Mouse (Mus musculus) neural tube, embryonic 11.5 days (tissue): ENCODE results near the gene A630095N17Rik. TPM values are rescaled to one million over a fixed set of nuclear protein-coding genes. Genes with fewer than 3 reads are reported as not detected.

ENCODE experiments used
- ATAC-seq: fragments of 200-750 bp; cut with Nextera tagmentation; 2 replicates; pipeline ENCODE4 v1.8.0; 2017; ENCODE audit warnings: moderate number of reproducible peaks, mild to moderate bottlenecking, moderate TSS enrichment, moderate library complexity; ENCODE audit not compliant: insufficient read depth, low FRiP score, low TSS enrichment
- DNase-seq: peaks from one replicate; pipeline ENCODE4 v3.0.0-alpha.2; 2015; ENCODE audit warnings: low spot score
- H3K27ac ChIP-seq: fragments of 300-500 bp; sonication (generic); 2 replicates; pipeline ENCODE4 v1.5.1; 2014; ENCODE audit warnings: low read depth, mild to moderate bottlenecking, low read length
- H3K27me3 ChIP-seq: fragments of 300-500 bp; sonication (generic); 2 replicates; pipeline ENCODE4 v1.6.1; 2014; ENCODE audit warnings: mild to moderate bottlenecking, low read length, mixed read lengths; ENCODE audit not compliant: control insufficient read depth, insufficient read depth
- H3K36me3 ChIP-seq: fragments of 300-500 bp; sonication (generic); 2 replicates; pipeline ENCODE4 v1.6.1; 2014; ENCODE audit warnings: mild to moderate bottlenecking, low read length, moderate library complexity, mixed read lengths; ENCODE audit not compliant: control insufficient read depth, insufficient read depth
- H3K4me1 ChIP-seq: fragments of 300-500 bp; sonication (generic); 2 replicates; pipeline ENCODE4 v1.6.1; 2014; ENCODE audit warnings: low read length, mixed read lengths; ENCODE audit not compliant: control insufficient read depth, insufficient read depth
- H3K4me2 ChIP-seq: fragments of 300-500 bp; sonication (generic); 2 replicates; pipeline ENCODE4 v1.6.1; 2014; ENCODE audit warnings: low read depth, mild to moderate bottlenecking, moderate library complexity
- H3K4me3 ChIP-seq: fragments of 300-500 bp; sonication (generic); 2 replicates; pipeline ENCODE4 v1.5.1; 2014; ENCODE audit warnings: low read depth, low read length
- H3K9ac ChIP-seq: fragments of 300-500 bp; sonication (generic); 2 replicates; pipeline ENCODE4 v1.6.1; 2014; ENCODE audit warnings: mild to moderate bottlenecking, low read length
- H3K9me3 ChIP-seq: fragments of 300-500 bp; sonication (generic); 2 replicates; pipeline ENCODE4 v1.6.1; 2016; ENCODE audit warnings: low read length; ENCODE audit not compliant: control insufficient read depth
- WGBS: fragments of 180-500 bp; shearing (Covaris S2); extraction: QIAGEN DNeasy Blood & Tissue Kit; methylation state at CpG from one replicate; pipeline ENCODE4 v1.1.7; 2014; 5-methylcytosine and 5-hydroxymethylcytosine counted together
- polyA plus RNA-seq: library from polyadenylated mRNA; unstranded; fragments of >200 nt; fragmentation: Nextera tagmentation; extraction: Ambion mirVana; gene quantifications from 2 replicates; pipeline ENCODE4 v1.2.1, GENCODE M21; 2014

The A630095N17Rik gene
- polyA plus RNA-seq, 1 experiment from 2014 or later = not detected

- Histone ChIP-seq H3K4me3 (no peak overlapping the region), H3K27ac (no peak overlapping the region), H3K27me3 (peaks cover 5% of the 10 kb centered on the region), H3K36me3 (peaks cover 10% of the 10 kb centered on the region), H3K9me3 (no peaks in the 10 kb centered on the region), H3K4me1 (peaks cover 14% of the 10 kb centered on the region), H3K4me2 (no peak overlapping the region), H3K9ac (no peak overlapping the region)
- DNase-seq (no peak), ATAC-seq (no peak)
- WGBS = 87% methylated on average over 4 of the region's 4 CpGs
Observed at GRCm38 (mm10) chr1:75212542-75212941, 19.4 kb downstream of the A630095N17Rik start.

- peaks cover 10% of the 10 kb centered on the region for H3K36me3 ChIP-seq
- peak overlapping the region; percentile 93 for H3K9ac ChIP-seq
- H3K9me3 ChIP-seq = no peaks in the 10 kb centered on the region
- H3K27me3 ChIP-seq = no peaks in the 10 kb centered on the region
- H3K4me2 ChIP-seq = peak overlapping the region; percentile 92
- 15% methylated on average over 17 of the region's 17 CpGs for WGBS
- H3K4me3 ChIP-seq = peak overlapping the region; percentile 95
- DNase-seq (no peak), ATAC-seq (no peak)
- H3K27ac ChIP-seq = no peak overlapping the region
- H3K4me1 ChIP-seq = peaks cover 14% of the 10 kb centered on the region
Observed at GRCm38 (mm10) chr1:75211141-75211708, 20.7 kb downstream of the A630095N17Rik start.

- Histone ChIP-seq H3K4me2 (peak within 1 kb of the TSS; percentile 92), H3K4me3 (peak within 1 kb of the TSS; percentile 95), H3K27me3 (no peaks in the 10 kb centered on the region), H3K9ac (peak within 1 kb of the TSS; percentile 93), H3K4me1 (peaks cover 14% of the 10 kb centered on the region), H3K27ac (no peak within 1 kb of the TSS), H3K9me3 (no peaks in the 10 kb centered on the region), H3K36me3 (peaks cover 10% of the 10 kb centered on the region)
- WGBS = 7% methylated on average over 42 of the region's 42 CpGs
- ATAC-seq (peak; percentile 96), DNase-seq (peak; percentile 95)
Observed at GRCm38 (mm10) chr1:75210136-75211087, 21.5 kb downstream of the A630095N17Rik start, which contains the start of the genes Glb1l and Stk16. Gene Glb1l, minus strand, starts transcription at chr1:75210813. Gene Stk16, plus strand, starts transcription at chr1:75210838.

GRCm38 (mm10) chr1:75208967-75209678, 22.8 kb downstream of the A630095N17Rik start:
- ATAC-seq (no peak), DNase-seq (no peak)
- peaks cover 14% of the 10 kb centered on the region for H3K4me1 ChIP-seq
- peak overlapping the region; percentile 92 for H3K4me2 ChIP-seq
- no peak overlapping the region for H3K27ac ChIP-seq
- no peaks in the 10 kb centered on the region for H3K9me3 ChIP-seq
- H3K4me3 ChIP-seq = peak overlapping the region; percentile 26
- H3K9ac ChIP-seq = peak overlapping the region; percentile 5
- H3K27me3 ChIP-seq = no peaks in the 10 kb centered on the region
- H3K36me3 ChIP-seq = peaks cover 6% of the 10 kb centered on the region
- 8% methylated on average over 34 of the region's 34 CpGs for WGBS

- Histone ChIP-seq H3K9ac (no peak overlapping the region), H3K36me3 (peaks cover 6% of the 10 kb centered on the region; the same call in 1 of the 2 replicates), H3K4me1 (no peaks in the 10 kb centered on the region), H3K27ac (no peak overlapping the region), H3K27me3 (no peaks in the 10 kb centered on the region), H3K9me3 (no peaks in the 10 kb centered on the region), H3K4me2 (no peak overlapping the region), H3K4me3 (no peak overlapping the region)
- ATAC-seq (no peak), DNase-seq (no peak)
- WGBS = 88% methylated on average over 1 of the region's 1 CpGs
Observed at GRCm38 (mm10) chr1:75201236-75201635, 30.7 kb downstream of the A630095N17Rik start.

- 2% methylated on average over 19 of the region's 19 CpGs for WGBS
- no peak for ATAC-seq
- no peaks in the 10 kb centered on the region for H3K9me3 ChIP-seq
Observed at GRCm38 (mm10) chr1:75192452-75192851, 39.5 kb downstream of the A630095N17Rik start.

GRCm38 (mm10) chr1:75191622-75192402, 40.1 kb downstream of the A630095N17Rik start, which contains the start of the genes Ankzf1 and Atg9a:
Gene Ankzf1, plus strand, starts transcription at chr1:75192151.
Gene Atg9a, minus strand, starts transcription at chr1:75192196.
- DNase-seq (peak; percentile 92), ATAC-seq (peak; percentile 99)
- Histone ChIP-seq H3K27ac (peak within 1 kb of the TSS; percentile 78), H3K9ac (peak within 1 kb of the TSS; percentile 85), H3K27me3 (no peaks in the 10 kb centered on the region), H3K4me2 (peak within 1 kb of the TSS; percentile 96), H3K4me3 (peak within 1 kb of the TSS; percentile 73), H3K4me1 (peaks cover 12% of the 10 kb centered on the region; the same call in 1 of the 2 replicates), H3K9me3 (no peaks in the 10 kb centered on the region), H3K36me3 (no peaks in the 10 kb centered on the region; the same call in 1 of the 2 replicates)
- under 1% methylated on average over 42 of the region's 56 CpGs for WGBS

More at GRCm38 (mm10) chr1:75192452-75192851, 39.5 kb downstream of the A630095N17Rik start:
- H3K4me3 ChIP-seq = peak overlapping the region; percentile 73
- no peaks in the 10 kb centered on the region; the same call in none of the 2 replicates for H3K36me3 ChIP-seq
- peak overlapping the region; percentile 96 for H3K4me2 ChIP-seq
- peaks cover 12% of the 10 kb centered on the region; the same call in 1 of the 2 replicates for H3K4me1 ChIP-seq
- no peaks in the 10 kb centered on the region for H3K27me3 ChIP-seq
- H3K27ac ChIP-seq = peak overlapping the region; percentile 78
- DNase-seq = no peak
- H3K9ac ChIP-seq = peak overlapping the region; percentile 85
